In genomic region chrX:162643091-162643788, GRCm38 (mm10) we compare ENCODE assay signal across 8 mouse cellular contexts. TPM values are rescaled to one million over a fixed set of nuclear protein-coding genes. Genes with fewer than 3 reads are reported as not detected.
DNase-seq lines count a peak whose midpoint lies in the region; ATAC-seq lines count a peak whose summit lies in the region.

TSS of gene Reps2 (minus strand) at chrX:162643649.

- peak; percentile 30 for DNase-seq in adrenal gland, adult 8-10 months
- DNase-seq in embryo, embryonic 10 days (ENCODE audit: low spot score) = peak; percentile 73
- DNase-seq in gastrocnemius, postnatal 10 days = peak; percentile 76
- peak; percentile 57 for DNase-seq in induced T-regulatory cell, adult 2 months (ENCODE audit: low read depth)
- peak; percentile 39 to 59 for DNase-seq in left cerebral cortex, adult 9 months (ENCODE audit: low spot score in 2 of 2)
- DNase-seq in right cerebral cortex, postnatal 14 days = peak; percentile 80
- DNase-seq in urinary bladder, postnatal 25 days (ENCODE audit: low spot score) = peak; percentile 72

- peak; percentile 94 for ATAC-seq in megakaryocyte, adult 5-6 weeks (ENCODE audit: poor library complexity, severe bottlenecking)

RNA-seq across cellular contexts. Expression of gene Reps2, which starts in this region (rescaled TPM):
- 1 to 10 TPM; 2.9 to 4.8 (median 3.9) TPM for total RNA-seq in adrenal gland, adult 8-10 months (2022)
- 1 to 10 TPM; 4.4 TPM for total RNA-seq in gastrocnemius, postnatal 10 days (2021)
- 2.1 and 3.3 TPM in 2 replicates for total RNA-seq in megakaryocyte, adult 5-6 weeks (2015)
- 1.4 and 2.2 TPM in 2 replicates for total RNA-seq in megakaryocyte, adult 5-6 weeks (2017)

Comparison
In these comparisons a context has a peak if more than half of its experiments do, and no peak if none do; other contexts are left out.
1. Peak in every context shown above with its lines: DNase-seq and ATAC-seq.
2. DNase-seq: peak in every context shown above with its lines; median percentile 80 in right cerebral cortex, postnatal 14 days; 76 in gastrocnemius, postnatal 10 days; 73 in embryo, embryonic 10 days; 72 in urinary bladder, postnatal 25 days; 57 in induced T-regulatory cell, adult 2 months; 49 in left cerebral cortex, adult 9 months; 30 in adrenal gland, adult 8-10 months.